Mouse (Mus musculus) olfactory bulb, adult 2 months (tissue): ENCODE measurements around the gene Tspan18.

Source experiments
- CTCF ChIP-seq: fragments of 200-500 bp; IDR thresholded peaks from 2 replicates; pipeline ENCODE4 v1.5.1; 2012; ENCODE audit warnings: low read depth, mild to moderate bottlenecking, low read length, moderate library complexity; ENCODE audit not compliant: insufficient read depth
- POLR2A ChIP-seq: fragments of 200-500 bp; IDR thresholded peaks from 2 replicates; pipeline ENCODE4 v1.6.1; 2012; ENCODE audit warnings: mild to moderate bottlenecking, low read depth, low read length, moderate library complexity; ENCODE audit not compliant: insufficient read depth

DNA sequence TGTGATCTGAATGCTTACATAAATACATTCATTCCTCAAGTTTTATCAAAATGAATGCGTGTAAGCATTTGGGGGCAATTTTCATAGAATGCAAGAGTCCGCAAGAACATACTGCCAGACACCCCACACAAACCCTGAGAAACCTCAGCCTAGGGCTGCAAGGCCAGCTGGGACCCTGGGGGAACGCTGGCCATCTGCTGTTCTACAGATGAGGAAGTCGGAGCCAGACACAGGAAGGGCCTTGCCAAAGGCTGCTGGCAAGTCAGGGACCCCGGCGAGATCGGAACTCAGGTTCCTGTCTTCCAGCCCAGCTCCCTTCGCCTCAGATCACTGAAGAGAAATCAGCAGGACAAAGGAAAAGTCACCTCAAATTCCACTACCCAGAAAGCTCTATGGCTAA is 34.6 kb upstream of the Tspan18 start:
- TF ChIP-seq POLR2A (no peak), CTCF (no peak)
